Mouse (Mus musculus): ENCODE measurements around the gene Mapkap1.

Mapkap1 gene

GRCm38 (mm10) chr2:34573073-34573472 is 166.5 kb downstream of the Mapkap1 start:
- CTCF ChIA-PET = no interaction called here

- CTCF ChIA-PET = no interaction called here
These were observed 182.0 kb downstream of the Mapkap1 start for GRCm38 (mm10) chr2:34588546-34588945.

GRCm38 (mm10) chr2:34591721-34592360 is 185.3 kb downstream of the Mapkap1 start:
- CTCF ChIA-PET = no interaction called here

GRCm38 (mm10) chr2:34592361-34592960 is 185.9 kb downstream of the Mapkap1 start:
- CTCF ChIA-PET = interaction anchor here (0.7 kb wide), 1 partner anchor 108 kb away, joined by 10 read pairs; no protein-coding TSS in a partner anchor

GRCm38 (mm10) chr2:34594001-34594400 is 187.4 kb downstream of the Mapkap1 start:
- CTCF ChIA-PET = no interaction called here

GRCm38 (mm10) chr2:34599606-34600255 is 193.2 kb downstream of the Mapkap1 start:
- CTCF ChIA-PET = no interaction called here

GRCm38 (mm10) chr2:34600734-34601133 is 194.2 kb downstream of the Mapkap1 start:
- CTCF ChIA-PET = no interaction called here

DNA sequence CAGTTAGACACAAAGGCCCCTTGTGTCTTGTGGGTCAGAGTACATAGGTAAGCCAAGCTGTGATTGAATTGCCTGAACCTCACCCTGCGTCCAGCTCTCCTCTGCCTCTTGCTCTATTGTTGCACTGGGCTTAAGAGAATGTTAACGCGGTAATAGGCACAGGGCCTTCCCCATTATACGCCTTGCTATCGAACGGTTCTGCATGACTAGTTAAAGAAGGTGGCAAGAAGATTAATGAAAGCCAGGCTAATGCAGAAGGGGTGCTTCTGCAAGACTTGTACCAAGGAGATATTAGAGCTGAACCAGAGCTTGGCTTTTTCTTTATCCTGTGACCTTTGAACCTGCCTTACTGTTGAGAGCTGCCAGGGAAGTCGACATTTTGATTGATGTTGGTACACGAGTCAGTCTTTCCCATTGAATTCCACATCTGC is 195.6 kb downstream of the Mapkap1 start:
- CTCF ChIA-PET = no interaction called here

DNA sequence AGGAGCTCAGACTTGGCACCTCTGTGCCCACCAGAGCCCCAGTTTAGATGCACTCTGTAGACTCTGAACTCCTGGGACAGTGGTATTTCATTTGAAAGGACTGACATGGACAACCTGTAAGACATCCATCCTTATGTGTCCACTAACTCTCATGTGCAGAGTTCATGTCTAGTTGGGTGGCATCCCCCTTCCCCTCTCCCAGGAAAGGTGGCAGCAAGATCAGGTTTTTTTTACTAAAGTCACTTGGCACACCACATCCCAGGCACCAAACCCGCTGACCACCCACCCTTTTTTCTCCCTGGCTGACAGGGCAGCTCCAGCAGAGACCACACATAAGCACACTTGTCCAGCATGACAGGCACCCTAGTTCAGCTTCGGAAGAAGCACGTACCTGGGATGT is 196.3 kb downstream of the Mapkap1 start:
- CTCF ChIA-PET = no interaction called here

DNA sequence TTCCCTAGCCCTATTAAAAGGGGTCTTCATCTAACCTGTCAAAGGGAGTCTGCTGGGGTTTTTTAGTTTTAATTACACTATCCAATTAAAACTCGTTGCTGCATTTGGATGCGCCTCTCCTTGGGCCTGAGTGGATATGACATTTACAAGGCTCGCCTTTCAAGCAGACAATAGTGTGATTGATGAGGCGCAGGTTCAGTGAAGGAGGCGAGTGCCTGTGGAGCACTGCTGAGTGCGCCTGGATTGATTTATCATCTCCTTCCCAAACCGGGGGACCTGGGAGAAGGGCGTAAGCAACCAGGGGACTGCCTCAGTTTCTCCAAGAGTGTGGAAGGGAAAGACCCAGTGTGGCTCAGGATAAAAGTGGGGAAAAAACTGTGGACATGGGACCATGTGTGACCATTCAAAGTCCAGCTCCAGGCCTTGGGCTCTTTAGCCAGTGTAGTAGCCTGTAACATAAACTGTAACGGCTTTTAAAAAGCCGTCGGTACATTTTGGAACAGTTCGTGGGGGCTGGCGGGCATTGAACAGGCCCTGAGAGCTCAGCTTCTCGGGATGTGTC is 197.2 kb downstream of the Mapkap1 start:
- CTCF ChIA-PET = no interaction called here

- CTCF ChIA-PET = no interaction called here
These were observed 198.5 kb downstream of the Mapkap1 start for GRCm38 (mm10) chr2:34605040-34605439.

DNA sequence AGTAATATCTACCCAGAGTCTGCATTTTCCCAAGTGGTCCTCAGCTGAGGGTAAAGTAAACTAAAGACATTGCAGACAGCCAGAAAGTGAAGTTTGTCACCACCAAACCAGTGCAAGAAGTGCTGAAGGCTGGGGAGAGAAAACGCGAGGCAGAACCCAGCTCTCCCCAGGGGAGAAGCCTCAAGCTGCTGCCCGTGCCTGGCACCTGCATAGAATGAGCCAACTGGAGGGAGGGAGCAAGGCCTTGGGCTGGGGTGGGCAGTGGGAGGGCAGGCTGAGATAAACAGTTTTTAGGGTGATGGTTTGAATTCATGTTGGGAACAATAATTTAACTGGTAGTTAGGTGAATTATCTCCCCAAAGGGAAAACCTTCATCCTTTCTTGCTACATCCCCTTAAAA is 202.3 kb downstream of the Mapkap1 start:
- CTCF ChIA-PET = no interaction called here

- CTCF ChIA-PET = no interaction called here
These were observed 202.9 kb downstream of the Mapkap1 start for GRCm38 (mm10) chr2:34609516-34609915.

DNA sequence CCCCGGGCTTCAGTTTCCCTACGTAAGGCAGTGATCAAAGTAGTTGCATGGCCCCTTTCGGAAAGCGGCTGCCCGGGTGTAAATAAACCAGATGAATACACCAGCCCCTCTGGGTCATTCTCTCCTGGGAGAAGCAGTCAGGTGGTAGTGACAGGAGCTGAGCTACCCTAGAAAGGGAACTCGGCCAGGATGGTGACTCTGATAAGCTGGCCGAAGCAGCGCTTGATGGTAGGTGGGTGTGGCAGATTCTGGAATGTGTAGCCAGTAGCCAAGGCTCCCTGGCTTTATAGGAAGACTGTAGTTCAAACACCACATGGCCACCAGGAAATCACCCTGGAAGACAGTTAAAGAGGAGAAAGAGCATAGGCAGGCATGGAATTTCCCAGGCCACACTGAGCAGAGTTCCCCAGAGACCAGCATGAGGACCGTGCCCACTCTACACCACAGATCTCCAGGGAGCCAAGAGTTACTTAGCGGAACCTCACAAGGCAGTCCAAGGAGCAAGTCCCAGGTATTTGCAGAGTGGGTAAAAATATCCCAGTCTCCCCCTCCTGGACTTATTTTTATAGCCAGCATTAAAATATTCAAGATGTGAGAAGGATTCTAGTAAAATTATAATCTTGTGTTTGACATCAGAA is 214.3 kb downstream of the Mapkap1 start:
- CTCF ChIA-PET = no interaction called here

GRCm38 (mm10) chr2:34621485-34621884 is 214.9 kb downstream of the Mapkap1 start:
- CTCF ChIA-PET = no interaction called here

- CTCF ChIA-PET = no interaction called here
These were observed 215.9 kb downstream of the Mapkap1 start for GRCm38 (mm10) chr2:34622518-34622917.

DNA sequence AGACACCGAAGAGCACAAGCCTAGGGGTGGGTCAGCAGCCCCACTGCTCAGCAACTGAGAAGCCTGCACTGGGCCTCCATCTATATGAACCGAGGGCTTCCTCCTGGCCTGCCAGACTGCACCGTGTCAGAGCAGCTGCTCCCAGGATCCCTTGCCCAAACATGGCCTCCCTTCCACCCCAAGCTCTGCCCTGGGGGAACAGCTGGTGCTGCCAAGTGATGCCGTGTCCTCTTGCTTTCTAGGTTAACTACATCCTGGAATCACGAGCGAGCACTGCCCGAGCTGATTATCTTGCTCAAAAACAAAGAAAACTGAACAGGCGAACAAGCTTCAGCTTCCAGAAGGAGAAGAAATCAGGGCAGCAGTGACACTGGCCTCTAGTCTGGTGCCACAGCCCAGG is 216.6 kb downstream of the Mapkap1 start:
- CTCF ChIA-PET = no interaction called here

- CTCF ChIA-PET = no interaction called here
These were observed 217.5 kb downstream of the Mapkap1 start for GRCm38 (mm10) chr2:34624076-34624475.

DNA sequence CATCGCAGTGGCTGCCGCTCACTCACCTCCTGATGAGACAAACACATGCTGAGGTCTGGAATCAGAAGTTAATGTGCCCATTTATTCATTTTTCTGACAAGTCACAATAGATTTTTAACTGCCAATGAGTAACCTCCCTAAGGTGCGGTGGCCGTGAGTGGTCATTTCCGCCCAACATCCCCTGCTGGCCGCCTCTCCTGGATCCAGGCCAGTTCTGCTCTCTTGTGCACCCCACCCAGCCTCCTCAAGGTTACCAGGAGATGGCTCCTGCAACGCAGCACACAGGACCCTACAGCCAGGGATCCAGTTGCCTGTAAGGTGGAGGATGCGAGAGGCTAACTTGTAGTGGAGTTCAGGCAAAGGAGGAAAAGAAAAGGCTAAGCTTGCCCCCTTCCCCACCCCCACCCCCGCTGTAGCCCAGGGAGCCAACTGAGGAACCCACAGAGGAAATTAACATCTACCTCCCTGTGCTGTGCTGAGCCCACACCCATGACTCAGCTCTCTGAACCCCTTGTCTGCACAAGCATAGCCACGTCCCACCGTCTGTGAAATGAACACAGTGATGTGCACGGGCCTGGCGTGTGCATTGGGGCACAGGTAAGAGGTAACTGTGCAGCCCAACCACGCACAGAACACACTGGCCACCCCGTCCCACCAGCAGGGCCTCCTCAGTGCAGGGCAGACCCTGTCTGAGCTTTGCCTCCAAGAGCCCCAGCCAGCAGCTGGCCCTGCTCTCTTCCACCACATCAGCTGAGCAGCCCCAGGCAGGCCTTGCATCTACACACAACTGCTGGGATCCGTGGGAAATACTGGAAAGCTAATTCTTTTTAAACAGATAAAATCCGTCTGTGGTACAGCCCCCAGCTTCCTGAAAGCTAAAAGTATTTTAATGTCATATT is 221.0 kb downstream of the Mapkap1 start:
- CTCF ChIA-PET = no interaction called here

DNA sequence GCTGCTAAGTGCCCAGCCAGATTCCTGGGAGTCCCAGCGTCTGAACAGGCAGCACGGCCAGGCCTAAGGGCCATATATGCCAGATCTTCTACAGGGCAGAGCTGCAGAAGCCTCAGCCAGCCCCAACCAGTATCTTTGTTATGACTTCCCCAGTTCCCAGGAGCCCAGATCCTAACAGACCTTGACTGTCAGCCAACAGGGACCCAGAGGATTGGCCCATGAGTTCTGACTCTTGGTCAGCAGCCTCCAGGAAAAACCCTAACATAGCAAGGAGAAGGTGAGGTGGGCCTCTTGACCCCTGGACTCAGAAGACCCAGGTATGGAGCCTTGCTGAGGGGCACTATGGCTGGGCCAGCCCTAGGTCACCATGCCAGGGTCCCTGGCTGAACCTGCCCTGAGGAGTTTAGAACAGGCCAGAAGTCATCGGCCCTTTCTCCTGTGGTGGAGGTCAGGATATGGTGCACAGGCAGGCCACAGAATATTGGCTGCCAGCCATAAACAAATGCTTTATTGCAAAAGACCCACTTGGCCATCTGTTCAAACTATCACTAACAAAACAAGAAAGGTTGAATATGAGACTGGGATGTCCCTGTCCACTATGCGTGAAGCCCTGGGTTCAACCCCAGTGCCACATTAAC is 222.5 kb downstream of the Mapkap1 start:
- CTCF ChIA-PET = no interaction called here

DNA sequence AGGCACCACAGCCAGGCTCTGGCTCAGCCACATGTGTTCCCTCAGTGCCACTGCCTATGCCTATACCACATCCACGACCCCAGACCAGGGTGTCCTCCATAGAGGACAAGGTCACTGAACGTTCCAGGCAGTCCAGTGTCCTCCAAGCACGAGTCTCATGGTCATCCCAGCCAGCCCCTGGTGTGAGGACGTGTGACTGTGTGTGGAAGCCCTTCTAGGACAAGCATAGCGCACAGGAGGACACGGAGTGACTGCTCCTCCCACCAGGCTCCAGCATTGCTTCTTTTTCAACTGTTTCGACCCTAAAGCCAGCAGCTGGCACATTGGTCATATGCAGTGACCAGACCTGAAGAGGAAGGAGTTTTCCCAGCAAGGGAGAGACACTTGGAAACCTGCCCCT is 223.2 kb downstream of the Mapkap1 start:
- CTCF ChIA-PET = no interaction called here
